Mouse (Mus musculus) bone marrow, adult 2 months (tissue): ENCODE results near the gene Nceh1.
"Not testable (repeated sequence)": the region's sequence is repeated elsewhere in the genome, so short reads cannot be mapped to it uniquely, and the experiment has no call there.

Source experiments
- CTCF ChIP-seq: fragments of 200-500 bp; IDR thresholded peaks from 2 replicates; pipeline ENCODE4 v1.5.1; 2011; ENCODE audit warnings: low read length, control low read depth; ENCODE audit not compliant: control insufficient read depth, insufficient read depth
- POLR2A ChIP-seq: fragments of 200-500 bp; IDR thresholded peaks from 2 replicates; pipeline ENCODE4 v1.6.1; 2011; ENCODE audit warnings: low read depth, mild to moderate bottlenecking, control low read depth, low read length, borderline replicate concordance; ENCODE audit not compliant: control insufficient read depth

DNA sequence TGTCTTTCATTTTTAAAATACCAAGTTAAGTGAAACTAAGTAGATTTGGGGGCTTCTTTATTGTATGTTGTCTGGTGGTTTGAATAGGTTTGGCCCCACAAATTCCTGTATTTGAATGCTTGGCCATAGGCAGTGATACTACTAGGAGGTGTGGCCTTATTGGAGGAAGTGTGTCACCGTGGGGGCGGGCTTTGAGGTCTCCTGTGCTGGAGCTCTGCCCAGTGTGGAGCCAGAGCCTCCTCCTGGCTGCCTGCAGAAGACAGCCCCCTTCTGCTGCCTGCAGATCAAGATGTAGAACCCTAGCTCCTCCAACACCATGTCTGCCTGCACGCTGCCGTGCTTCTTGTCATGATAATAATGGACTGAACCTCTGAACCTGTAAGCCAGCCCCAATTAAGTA, 108.6 kb downstream of the Nceh1 start:
- not testable (repeated sequence) for TF ChIP-seq POLR2A, CTCF
